Mouse (Mus musculus) erythroblast, embryonic 14.5 days (primary cell): Measurements from ENCODE around the gene Tagln3.

ENCODE experiments used
- GATA1 ChIP-seq: IDR thresholded peaks from 2 replicates; pipeline ENCODE4 v1.6.1; 2012; ENCODE audit warnings: low read length, inconsistent platforms, mixed read lengths
- TAL1 ChIP-seq: IDR thresholded peaks from 3 replicates; pipeline ENCODE4 v1.6.1; 2012; ENCODE audit warnings: low read length, inconsistent platforms, mixed read lengths

GRCm38 (mm10) chr16:45765801-45766494 lies 41.5 kb upstream of the Tagln3 start:
- TF ChIP-seq GATA1 (no peak), TAL1 (no peak)
